Mouse (Mus musculus) induced T-regulatory cell, adult 2 months (primary cell): ENCODE results near the gene Pkd1.

ENCODE experiments used
- DNase-seq: peaks from one replicate; pipeline ENCODE4 v3.0.0-alpha.2; 2012; ENCODE audit warnings: low read depth

Gene Pkd1

GRCm38 (mm10) chr17:24565792-24566191 is 16.2 kb downstream of the Pkd1 start:
- no peak for DNase-seq

- no peak for DNase-seq
These were observed 17.6 kb downstream of the Pkd1 start for GRCm38 (mm10) chr17:24567034-24567779.

- no peak for DNase-seq
These were observed 20.2 kb downstream of the Pkd1 start for GRCm38 (mm10) chr17:24569837-24570236.

GRCm38 (mm10) chr17:24572651-24573245 is 23.1 kb downstream of the Pkd1 start:
- DNase-seq: no peak

GRCm38 (mm10) chr17:24573811-24574210 is 24.2 kb downstream of the Pkd1 start:
- DNase-seq: no peak

GRCm38 (mm10) chr17:24579532-24579931 is 29.9 kb downstream of the Pkd1 start:
- no peak for DNase-seq

- no peak for DNase-seq
These were observed 30.7 kb downstream of the Pkd1 start for GRCm38 (mm10) chr17:24580287-24580686.

GRCm38 (mm10) chr17:24583599-24584460 is 34.2 kb downstream of the Pkd1 start:
- no peak for DNase-seq

- DNase-seq: no peak
These were observed 34.9 kb downstream of the Pkd1 start for GRCm38 (mm10) chr17:24584520-24584919.

GRCm38 (mm10) chr17:24586532-24586931 is 36.9 kb downstream of the Pkd1 start:
- DNase-seq: no peak

- no peak for DNase-seq
These were observed 41.3 kb downstream of the Pkd1 start for GRCm38 (mm10) chr17:24590943-24591342.

GRCm38 (mm10) chr17:24591695-24592094 is 42.1 kb downstream of the Pkd1 start:
- no peak for DNase-seq

GRCm38 (mm10) chr17:24593248-24593647 is 43.6 kb downstream of the Pkd1 start:
- no peak for DNase-seq

GRCm38 (mm10) chr17:24593992-24594890 is 44.6 kb downstream of the Pkd1 start:
- DNase-seq: no peak

- peak; percentile 9 for DNase-seq
These were observed 45.8 kb downstream of the Pkd1 start for GRCm38 (mm10) chr17:24595126-24596072.

GRCm38 (mm10) chr17:24596073-24596466 is 46.4 kb downstream of the Pkd1 start:
- DNase-seq: no peak

- no peak for DNase-seq
These were observed 47.0 kb downstream of the Pkd1 start for GRCm38 (mm10) chr17:24596471-24597183.

- DNase-seq: no peak
These were observed 48.4 kb downstream of the Pkd1 start for GRCm38 (mm10) chr17:24597989-24598388.

- no peak for DNase-seq
These were observed 50.9 kb downstream of the Pkd1 start for GRCm38 (mm10) chr17:24600502-24600901.

- no peak for DNase-seq
These were observed 54.3 kb downstream of the Pkd1 start for GRCm38 (mm10) chr17:24603961-24604360.
